Mouse (Mus musculus) midbrain, embryonic 13.5 days (tissue): ENCODE measurements at regions not wholly inside any gene's neighbourhood (a gene's known extent, or its start where the extent isn't known, plus 50 kb on each side); places are given as distances from the start of the nearest gene placed in this dataset.

Experiments
- ATAC-seq: fragments of 200-750 bp; cut with Nextera tagmentation; 2 replicates; pipeline ENCODE4 v1.8.0; 2017; ENCODE audit warnings: mild to moderate bottlenecking, moderate TSS enrichment, moderate library complexity
- H3K27ac ChIP-seq: fragments of 300-500 bp; sonication (generic); 2 replicates; pipeline ENCODE4 v1.5.1; 2015; ENCODE audit warnings: inconsistent platforms, mild to moderate bottlenecking, moderate library complexity
- H3K27me3 ChIP-seq: fragments of 300-500 bp; sonication (generic); 2 replicates; pipeline ENCODE4 v1.6.1; 2015; ENCODE audit warnings: mild to moderate bottlenecking, inconsistent platforms
- H3K36me3 ChIP-seq: fragments of 300-500 bp; sonication (generic); 2 replicates; pipeline ENCODE4 v1.6.1; 2015; ENCODE audit warnings: mild to moderate bottlenecking, inconsistent platforms
- H3K4me1 ChIP-seq: fragments of 300-500 bp; sonication (generic); replicated peaks from 2 replicates; pipeline ENCODE4 v1.6.1; 2015; ENCODE audit warnings: inconsistent platforms
- H3K4me2 ChIP-seq: fragments of 300-500 bp; sonication (generic); replicated peaks from 2 replicates; pipeline ENCODE4 v1.6.1; 2015; ENCODE audit warnings: moderate library complexity, mild to moderate bottlenecking, inconsistent platforms
- H3K4me3 ChIP-seq: fragments of 300-500 bp; sonication (generic); replicated peaks from 2 replicates; pipeline ENCODE4 v1.5.1; 2015; ENCODE audit warnings: mild to moderate bottlenecking, inconsistent platforms
- H3K9ac ChIP-seq: fragments of 300-500 bp; sonication (generic); replicated peaks from 2 replicates; pipeline ENCODE4 v1.6.1; 2015; ENCODE audit warnings: mild to moderate bottlenecking, inconsistent platforms
- H3K9me3 ChIP-seq: fragments of 300-500 bp; sonication (generic); 2 replicates; pipeline ENCODE4 v1.6.1; 2016; ENCODE audit warnings: mild to moderate bottlenecking, inconsistent platforms
- WGBS: fragments of 180-500 bp; shearing (Covaris S2); methylation state at CpG from one replicate; pipeline ENCODE4 v1.1.7; 2015; 5-methylcytosine and 5-hydroxymethylcytosine counted together

GRCm38 (mm10) chr6:51081056-51081455, 351.4 kb upstream of the Nfe2l3 start:
- Histone ChIP-seq H3K4me3 (no peak overlapping the region), H3K36me3 (no peaks in the 10 kb centered on the region), H3K27me3 (no peaks in the 10 kb centered on the region), H3K27ac (no peak overlapping the region), H3K4me2 (no peak overlapping the region), H3K9ac (no peak overlapping the region), H3K4me1 (peaks cover 36% of the 10 kb centered on the region), H3K9me3 (no peaks in the 10 kb centered on the region)
- ATAC-seq = no peak
- 93% methylated on average over 5 of the region's 5 CpGs for WGBS

GRCm38 (mm10) chr6:51084656-51085055, 347.8 kb upstream of the Nfe2l3 start:
- no peak for ATAC-seq
- 85% methylated on average over 9 of the region's 9 CpGs for WGBS
- Histone ChIP-seq H3K4me2 (no peak overlapping the region), H3K4me1 (peaks cover 5% of the 10 kb centered on the region), H3K9ac (no peak overlapping the region), H3K36me3 (no peaks in the 10 kb centered on the region), H3K27me3 (no peaks in the 10 kb centered on the region), H3K4me3 (no peak overlapping the region), H3K9me3 (no peaks in the 10 kb centered on the region), H3K27ac (no peak overlapping the region)

GRCm38 (mm10) chr6:51085547-51085946, 346.9 kb upstream of the Nfe2l3 start:
- no peak overlapping the region for H3K4me3 ChIP-seq
- H3K9ac ChIP-seq = no peak overlapping the region
- no peak overlapping the region for H3K4me2 ChIP-seq
- ATAC-seq = no peak
- no peak overlapping the region for H3K27ac ChIP-seq
- no peaks in the 10 kb centered on the region for H3K9me3 ChIP-seq
- no peaks in the 10 kb centered on the region for H3K27me3 ChIP-seq
- H3K36me3 ChIP-seq = no peaks in the 10 kb centered on the region
- 59% methylated on average over 2 of the region's 2 CpGs for WGBS
- H3K4me1 ChIP-seq = peaks cover 5% of the 10 kb centered on the region

DNA sequence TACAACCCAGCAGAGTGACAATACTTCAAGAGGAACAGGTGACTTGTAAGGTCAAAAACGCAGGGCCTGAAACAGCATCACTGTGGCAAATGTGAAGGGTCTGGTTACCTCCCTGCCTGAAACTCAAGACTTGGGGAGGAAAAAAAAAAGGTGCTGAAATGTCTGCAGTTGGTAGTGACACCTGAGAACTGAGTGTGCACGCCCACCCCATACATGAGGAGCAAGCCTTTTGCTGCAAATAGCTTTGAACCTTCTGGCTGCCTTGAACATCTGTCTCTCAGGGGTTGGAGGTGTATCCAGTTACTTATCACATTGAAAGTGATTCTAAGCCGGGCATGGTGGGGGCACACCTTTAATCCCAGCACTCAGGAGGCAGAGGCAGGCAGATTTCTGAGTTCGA, 346.1 kb upstream of the Nfe2l3 start:
- H3K27ac ChIP-seq = no peak overlapping the region
- no peaks in the 10 kb centered on the region for H3K27me3 ChIP-seq
- no peaks in the 10 kb centered on the region for H3K36me3 ChIP-seq
- H3K9me3 ChIP-seq = no peaks in the 10 kb centered on the region
- H3K4me1 ChIP-seq = peaks cover 5% of the 10 kb centered on the region
- no peak overlapping the region for H3K9ac ChIP-seq
- no peak overlapping the region for H3K4me3 ChIP-seq
- 90% methylated on average over 4 of the region's 4 CpGs for WGBS
- no peak for ATAC-seq
- no peak overlapping the region for H3K4me2 ChIP-seq

- Histone ChIP-seq H3K36me3 (no peaks in the 10 kb centered on the region), H3K4me3 (no peak overlapping the region), H3K27ac (no peak overlapping the region), H3K9me3 (no peaks in the 10 kb centered on the region), H3K4me1 (peaks cover 5% of the 10 kb centered on the region), H3K27me3 (no peaks in the 10 kb centered on the region), H3K9ac (no peak overlapping the region), H3K4me2 (no peak overlapping the region)
- ATAC-seq = no peak
- 78% methylated on average over 2 of the region's 2 CpGs for WGBS
Observed at GRCm38 (mm10) chr6:51087806-51088205, 344.7 kb upstream of the Nfe2l3 start.

GRCm38 (mm10) chr6:51088641-51089372, 343.7 kb upstream of the Nfe2l3 start:
- Histone ChIP-seq H3K4me3 (no peak overlapping the region), H3K36me3 (no peaks in the 10 kb centered on the region), H3K4me2 (no peak overlapping the region), H3K9me3 (no peaks in the 10 kb centered on the region), H3K9ac (no peak overlapping the region), H3K27ac (no peak overlapping the region), H3K4me1 (peaks cover 5% of the 10 kb centered on the region), H3K27me3 (no peaks in the 10 kb centered on the region)
- no peak for ATAC-seq
- 68% methylated on average over 6 of the region's 6 CpGs for WGBS

- WGBS = 92% methylated on average over 4 of the region's 4 CpGs
- Histone ChIP-seq H3K9ac (no peak overlapping the region), H3K36me3 (no peaks in the 10 kb centered on the region), H3K27ac (no peak overlapping the region), H3K4me1 (peaks cover 7% of the 10 kb centered on the region), H3K27me3 (no peaks in the 10 kb centered on the region), H3K4me2 (no peak overlapping the region), H3K4me3 (no peak overlapping the region), H3K9me3 (no peaks in the 10 kb centered on the region)
- no peak for ATAC-seq
Observed at GRCm38 (mm10) chr6:51093196-51093595, 339.3 kb upstream of the Nfe2l3 start.

GRCm38 (mm10) chr6:51094304-51094703, 338.2 kb upstream of the Nfe2l3 start:
- H3K27ac ChIP-seq = no peak overlapping the region

GRCm38 (mm10) chr6:51097488-51097887, 335.0 kb upstream of the Nfe2l3 start:
- H3K4me3 ChIP-seq = no peak overlapping the region
- H3K9ac ChIP-seq = no peak overlapping the region
- H3K4me2 ChIP-seq = no peak overlapping the region
- no peaks in the 10 kb centered on the region for H3K9me3 ChIP-seq
- 94% methylated on average over 6 of the region's 6 CpGs for WGBS
- H3K4me1 ChIP-seq = peaks cover 7% of the 10 kb centered on the region
- H3K27ac ChIP-seq = no peak overlapping the region
- no peak for ATAC-seq
- H3K27me3 ChIP-seq = no peaks in the 10 kb centered on the region
- no peaks in the 10 kb centered on the region for H3K36me3 ChIP-seq

More at GRCm38 (mm10) chr6:51094304-51094703, 338.2 kb upstream of the Nfe2l3 start:
- H3K36me3 ChIP-seq = no peaks in the 10 kb centered on the region
- H3K4me3 ChIP-seq = no peak overlapping the region
- no peaks in the 10 kb centered on the region for H3K9me3 ChIP-seq
- 74% methylated on average over 10 of the region's 10 CpGs for WGBS
- no peak overlapping the region for H3K4me2 ChIP-seq
- no peak for ATAC-seq
- no peak overlapping the region for H3K9ac ChIP-seq
- H3K4me1 ChIP-seq = peaks cover 7% of the 10 kb centered on the region
- no peaks in the 10 kb centered on the region for H3K27me3 ChIP-seq

DNA sequence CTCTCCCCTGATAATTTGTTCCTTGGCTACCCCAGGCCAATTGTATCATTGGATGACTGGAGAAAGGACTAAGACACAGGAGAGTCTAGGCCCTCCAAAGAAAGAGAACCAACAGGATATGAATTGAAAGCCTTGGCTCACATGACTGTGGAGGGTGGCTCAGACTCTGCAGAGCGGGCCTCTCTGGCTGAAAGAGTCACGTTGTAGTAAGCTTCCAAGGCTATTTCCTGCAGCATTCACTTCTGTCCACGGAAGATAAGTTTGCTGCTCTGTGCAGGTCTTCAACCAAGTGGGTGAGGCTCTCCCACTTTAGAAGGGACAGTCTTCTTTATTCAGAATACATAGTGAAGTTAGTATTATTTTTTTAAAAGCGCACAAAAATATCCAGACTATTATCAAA, 332.1 kb upstream of the Nfe2l3 start:
- Histone ChIP-seq H3K27me3 (no peaks in the 10 kb centered on the region), H3K4me1 (no peaks in the 10 kb centered on the region), H3K4me2 (no peak overlapping the region), H3K9me3 (no peaks in the 10 kb centered on the region), H3K36me3 (no peaks in the 10 kb centered on the region), H3K4me3 (no peak overlapping the region), H3K27ac (no peak overlapping the region), H3K9ac (no peak overlapping the region)
- 89% methylated on average over 4 of the region's 4 CpGs for WGBS
- ATAC-seq = no peak

DNA sequence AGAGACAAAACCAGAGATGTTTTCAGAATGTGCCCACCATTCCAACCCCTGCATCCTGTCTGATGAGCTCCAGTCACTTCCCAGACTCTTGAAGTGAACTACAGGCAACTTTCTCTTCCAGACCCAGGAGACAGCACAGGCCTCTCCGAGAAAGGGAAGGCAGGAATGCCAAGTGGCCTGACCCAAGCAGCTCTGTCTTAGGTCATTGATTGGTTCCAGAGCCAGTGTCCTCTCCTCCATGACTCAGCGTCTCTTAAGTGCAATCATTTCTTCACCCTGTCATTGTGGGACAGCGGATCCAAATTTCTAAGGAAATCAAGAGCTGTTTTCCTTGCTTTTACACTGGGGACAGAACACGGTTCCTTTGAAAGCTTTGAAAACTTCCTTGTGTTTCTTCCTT, 329.2 kb upstream of the Nfe2l3 start:
- WGBS = 88% methylated on average over 4 of the region's 4 CpGs
- H3K9me3 ChIP-seq = no peaks in the 10 kb centered on the region
- H3K4me3 ChIP-seq = no peak overlapping the region
- H3K27ac ChIP-seq = no peak overlapping the region
- ATAC-seq = no peak
- no peak overlapping the region for H3K4me2 ChIP-seq
- H3K27me3 ChIP-seq = no peaks in the 10 kb centered on the region
- H3K4me1 ChIP-seq = no peaks in the 10 kb centered on the region
- H3K9ac ChIP-seq = no peak overlapping the region
- H3K36me3 ChIP-seq = no peaks in the 10 kb centered on the region

DNA sequence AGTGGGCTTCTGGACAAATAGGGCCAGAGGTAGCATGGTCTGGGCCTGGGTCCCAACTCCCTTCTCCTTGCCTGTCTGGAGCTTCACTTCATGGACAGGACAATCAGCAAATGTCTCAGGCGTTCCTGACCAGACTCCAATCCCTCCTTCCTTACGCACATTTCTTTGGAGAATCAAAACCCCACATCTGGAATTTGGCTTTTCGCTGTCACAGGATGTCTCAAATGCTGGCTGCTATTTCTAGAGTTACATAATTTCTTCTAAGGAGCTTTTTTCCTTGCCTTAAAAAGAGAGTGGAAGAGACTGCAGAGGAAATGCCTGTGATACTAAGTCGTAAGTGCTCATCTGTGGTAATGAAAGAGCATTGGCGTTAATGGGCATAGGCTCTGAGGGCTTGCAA, 328.1 kb upstream of the Nfe2l3 start:
- H3K27ac ChIP-seq = no peak overlapping the region
- H3K36me3 ChIP-seq = no peaks in the 10 kb centered on the region
- 93% methylated on average over 5 of the region's 5 CpGs for WGBS
- no peak overlapping the region for H3K9ac ChIP-seq
- H3K4me2 ChIP-seq = no peak overlapping the region
- H3K4me1 ChIP-seq = no peaks in the 10 kb centered on the region
- no peak overlapping the region for H3K4me3 ChIP-seq
- no peaks in the 10 kb centered on the region for H3K9me3 ChIP-seq
- no peaks in the 10 kb centered on the region for H3K27me3 ChIP-seq
- no peak for ATAC-seq

GRCm38 (mm10) chr6:51108336-51108956, 324.0 kb upstream of the Nfe2l3 start:
- WGBS = 48% methylated on average over 8 of the region's 8 CpGs
- Histone ChIP-seq H3K4me3 (no peak overlapping the region), H3K36me3 (no peaks in the 10 kb centered on the region), H3K9me3 (no peaks in the 10 kb centered on the region), H3K4me2 (no peak overlapping the region), H3K27me3 (no peaks in the 10 kb centered on the region), H3K9ac (no peak overlapping the region), H3K27ac (no peak overlapping the region), H3K4me1 (no peaks in the 10 kb centered on the region)
- no peak for ATAC-seq
